Mouse (Mus musculus): ENCODE results near the gene F11.

The F11 gene

DNA sequence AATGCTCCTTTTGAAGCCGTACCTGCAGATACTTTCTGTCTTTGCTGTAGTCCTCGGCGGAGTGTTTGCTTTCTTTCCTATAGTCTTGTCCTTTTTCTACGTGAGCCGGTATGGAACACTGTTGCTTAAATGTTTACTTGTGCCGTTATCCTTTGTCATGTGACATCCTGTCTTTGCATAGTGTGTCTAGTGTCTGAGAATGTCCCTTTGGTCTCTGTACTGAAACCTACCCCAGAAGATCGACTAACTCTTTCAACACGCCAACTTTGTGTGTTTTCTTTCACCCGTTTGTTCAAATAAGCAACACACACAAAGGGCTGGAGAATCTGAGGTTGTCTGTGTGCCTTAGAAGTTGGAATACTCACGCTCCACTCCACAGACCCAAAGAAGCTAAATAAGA lies at the start of gene F11:
TSS of gene F11 (minus strand) at position 112 of the 400 bp plus-strand sequence.
- no peak for DNase-seq (ENCODE audit: low read depth, low spot score)

DNA sequence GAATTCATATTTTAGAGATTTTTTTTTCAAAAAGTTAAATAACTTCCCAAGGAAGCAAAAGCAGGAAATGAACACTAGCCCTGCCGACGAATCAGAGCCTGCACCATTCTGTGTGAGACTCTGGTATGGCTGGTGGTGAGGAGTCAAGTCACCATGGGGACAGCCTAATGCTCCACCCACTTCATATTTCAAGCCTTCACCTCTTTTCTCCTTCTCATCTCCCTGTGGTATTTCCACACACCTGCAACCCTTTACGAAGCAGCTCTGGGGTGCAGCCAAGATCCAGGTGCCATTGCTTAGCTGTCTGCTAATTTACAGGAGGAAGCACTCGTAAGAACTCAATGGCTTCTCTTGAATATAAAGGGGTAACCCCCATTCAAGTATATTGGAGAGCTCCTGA lies 49.1 kb upstream of the F11 start:
- no peak for DNase-seq (ENCODE audit: low read depth, low spot score)

DNA sequence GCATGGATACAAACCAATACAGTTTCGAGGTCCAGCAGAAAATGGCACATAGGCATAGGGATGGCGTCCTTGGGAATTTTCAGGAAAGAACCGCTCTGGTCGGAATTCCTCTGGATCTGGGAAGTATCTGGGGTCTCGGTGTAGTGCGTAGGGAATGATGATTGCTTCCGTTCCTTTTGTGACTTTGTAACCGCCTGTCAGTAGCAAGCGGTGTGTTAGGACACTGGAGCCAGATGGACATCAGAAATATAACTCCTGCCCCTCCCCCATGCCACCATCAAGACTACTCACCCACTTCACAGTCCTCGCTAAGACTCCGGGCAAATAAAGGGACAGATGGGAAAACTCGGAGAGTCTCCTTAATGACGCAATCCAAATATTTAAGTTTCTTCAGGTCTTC lies 46.5 kb upstream of the F11 start, which contains the start of gene Gm45753:
TSS of gene Gm45753 (minus strand) at position 101 of the 400 bp plus-strand sequence.
- DNase-seq (ENCODE audit: low read depth, low spot score): no peak

DNA sequence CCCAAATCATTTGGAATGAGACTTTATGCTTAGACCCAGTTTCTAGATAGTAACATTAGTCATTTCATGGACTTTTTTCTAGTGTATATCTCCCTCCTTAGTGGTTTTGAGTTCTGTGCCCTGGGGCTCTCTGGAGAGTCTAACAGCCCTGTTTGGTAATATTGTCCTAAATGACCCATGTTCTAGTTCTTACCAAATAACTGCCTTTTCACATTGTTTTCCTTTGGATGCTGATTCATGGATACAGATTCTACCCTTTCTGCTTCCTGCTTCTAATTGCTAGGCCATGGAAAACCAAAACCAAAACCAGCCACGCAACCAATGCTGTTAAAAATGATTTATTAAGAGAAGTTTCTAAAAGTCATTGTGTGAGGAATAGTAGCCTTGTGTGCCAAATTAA lies 43.6 kb upstream of the F11 start:
- DNase-seq (ENCODE audit: low read depth, low spot score): no peak

DNA sequence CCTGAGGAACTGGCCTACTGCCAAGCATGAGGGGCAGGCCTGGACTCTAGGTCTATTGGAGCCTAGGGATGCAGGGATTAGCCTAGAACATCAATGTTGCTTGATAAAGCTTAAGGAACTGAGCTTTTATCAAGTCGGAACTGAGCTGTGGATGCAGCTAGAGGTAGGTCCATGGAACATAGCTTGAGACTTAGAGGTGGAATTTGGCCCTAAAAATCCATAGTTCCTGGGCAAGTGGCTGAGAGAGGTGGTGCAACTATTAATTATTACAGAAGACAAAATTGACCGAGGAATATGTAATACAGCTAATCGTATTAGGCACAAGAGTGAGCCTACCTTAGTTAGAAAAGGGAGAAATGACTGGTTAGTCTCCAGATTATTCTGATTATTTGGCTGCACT lies 42.5 kb upstream of the F11 start:
- DNase-seq (ENCODE audit: low read depth, low spot score): no peak

DNA sequence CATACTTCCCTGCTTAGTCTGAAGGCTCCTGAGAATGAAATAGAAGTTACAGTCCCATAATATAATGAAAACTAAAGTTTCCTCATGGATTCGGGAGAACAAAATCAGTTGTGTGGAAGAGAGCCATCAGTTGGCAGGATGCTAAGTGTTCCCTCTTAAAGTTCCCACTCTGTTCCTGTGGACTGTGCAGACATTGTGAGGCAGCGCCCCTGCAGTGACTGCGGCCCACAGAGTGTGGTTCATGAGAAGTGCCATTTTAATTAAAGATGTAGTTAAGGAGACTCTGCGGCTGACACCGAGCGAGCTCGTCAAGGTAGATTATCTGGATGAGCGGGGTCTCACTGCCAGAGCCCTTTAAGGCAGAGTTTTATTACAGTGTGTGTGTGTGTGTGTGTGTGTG lies 40.6 kb upstream of the F11 start:
- DNase-seq (ENCODE audit: low read depth, low spot score): no peak

DNA sequence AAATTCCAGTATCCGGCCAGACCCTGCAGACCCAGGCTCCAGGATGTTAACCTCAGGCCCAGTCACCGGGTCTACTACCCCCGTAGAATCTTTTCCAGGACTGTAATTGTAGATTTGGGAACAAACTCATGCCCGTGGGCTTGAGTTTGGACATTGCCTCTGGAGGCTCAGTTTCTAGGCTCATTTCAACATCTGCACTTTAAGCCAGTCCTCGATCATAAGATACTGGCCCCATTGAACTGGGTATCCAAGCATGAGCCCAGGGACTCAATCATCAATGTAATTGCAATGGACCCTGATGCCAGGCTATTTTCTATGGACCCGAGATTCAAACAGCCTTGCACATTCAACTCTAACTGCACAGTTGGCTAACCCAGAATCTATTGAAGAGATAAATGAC lies 33.4 kb upstream of the F11 start:
- no peak for DNase-seq (ENCODE audit: low read depth, low spot score)

DNA sequence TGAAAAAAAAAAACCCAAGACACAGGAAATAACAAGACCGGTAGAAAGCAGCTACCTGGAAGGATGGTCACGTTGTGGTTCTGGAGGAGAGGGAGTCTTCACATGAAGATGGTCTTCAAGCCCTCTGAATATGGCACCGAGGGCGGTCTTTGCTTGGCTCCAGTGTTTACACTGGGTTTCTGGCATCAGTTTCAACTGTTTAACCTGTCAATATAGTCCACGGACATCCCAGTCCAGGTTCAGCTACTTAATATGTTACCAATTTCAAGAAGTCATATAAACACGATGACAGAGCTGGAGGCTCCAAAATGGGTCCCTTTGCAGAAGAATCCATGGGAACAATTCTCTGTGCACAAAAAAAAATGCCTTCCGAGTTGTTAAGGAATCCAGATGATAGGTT lies 32.9 kb upstream of the F11 start, which contains the start of gene Klkb1:
TSS of gene Klkb1 (minus strand) at position 173 of the 400 bp plus-strand sequence.
- no peak for DNase-seq (ENCODE audit: low read depth, low spot score)

DNA sequence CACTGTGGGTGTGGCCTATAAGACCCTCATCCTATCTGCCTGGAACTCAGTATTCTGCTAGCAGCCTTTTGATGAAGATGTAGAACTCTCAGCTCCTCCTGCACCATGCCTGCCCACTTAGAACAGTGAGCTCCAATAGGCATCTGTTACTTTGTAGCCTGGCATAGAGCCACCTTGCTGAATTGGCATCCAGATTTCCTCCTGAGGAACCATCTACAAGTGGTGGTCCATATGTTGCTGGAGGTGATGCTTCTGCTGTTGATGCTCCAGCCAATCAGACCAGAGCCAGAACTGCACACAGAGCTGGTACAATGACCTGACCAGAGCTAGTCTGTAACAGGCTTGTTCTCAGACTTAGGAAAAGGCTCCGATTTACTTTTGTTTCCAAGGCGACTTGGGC lies 30.0 kb upstream of the F11 start:
- DNase-seq (ENCODE audit: low read depth, low spot score): no peak

DNA sequence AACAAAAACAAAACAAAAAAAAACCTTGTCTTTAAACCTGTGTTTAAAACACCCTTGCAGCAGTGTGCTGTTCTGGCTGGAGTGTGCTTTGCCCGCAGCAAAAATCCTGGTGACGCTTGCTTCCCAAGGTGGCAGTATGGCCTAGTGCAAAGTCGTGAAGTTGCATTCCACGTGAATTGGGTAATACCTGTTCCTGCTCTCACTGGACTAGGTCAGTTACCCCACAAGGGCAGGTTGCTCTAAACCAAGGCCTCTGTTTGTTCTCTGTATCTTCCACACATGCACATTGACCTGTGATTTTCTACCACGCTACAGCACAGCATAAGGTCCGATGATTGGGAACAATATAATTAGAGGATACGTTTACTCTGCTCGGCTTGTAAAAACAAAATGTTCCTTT lies 19.8 kb upstream of the F11 start:
- no peak for DNase-seq (ENCODE audit: low read depth, low spot score)

DNA sequence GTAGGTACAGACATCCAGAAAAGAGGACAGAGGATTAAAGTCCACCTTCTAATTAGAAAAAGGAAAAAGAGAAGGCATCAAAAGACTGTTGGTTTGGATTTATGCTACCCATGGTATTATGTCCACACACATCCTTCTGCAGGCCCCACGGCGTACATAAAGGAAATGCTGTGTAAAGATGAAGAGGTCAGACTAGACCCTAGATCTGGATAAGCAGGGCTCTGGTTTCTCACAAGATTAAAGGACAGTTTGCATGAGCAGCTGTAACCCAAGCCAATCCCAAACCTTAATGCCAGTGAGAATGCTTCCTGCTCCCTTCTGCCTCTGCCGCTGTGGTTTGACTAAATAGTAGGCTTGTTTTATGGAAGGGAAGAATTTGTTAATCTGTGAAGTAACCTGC lies 15.6 kb upstream of the F11 start:
- no peak for DNase-seq (ENCODE audit: low read depth, low spot score)

DNA sequence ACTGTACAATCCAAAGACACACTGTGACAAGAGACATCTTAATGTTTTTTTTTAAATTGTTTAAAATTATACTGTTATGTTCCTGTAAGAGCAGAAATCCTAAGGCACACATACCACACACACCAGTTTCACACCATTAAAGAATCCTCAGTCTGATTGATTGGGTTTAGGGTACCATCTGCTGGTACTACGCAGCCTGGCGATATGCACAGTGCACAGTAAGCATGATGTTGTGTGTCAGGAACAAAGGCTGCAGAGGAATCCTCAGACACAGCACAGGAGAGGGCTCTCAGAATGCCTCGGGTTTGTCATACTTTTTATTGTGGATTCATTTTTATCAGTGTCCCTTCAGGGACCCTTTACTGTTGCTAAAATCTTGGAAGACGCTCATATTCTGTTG lies 12.5 kb upstream of the F11 start:
- DNase-seq (ENCODE audit: low read depth, low spot score): no peak

DNA sequence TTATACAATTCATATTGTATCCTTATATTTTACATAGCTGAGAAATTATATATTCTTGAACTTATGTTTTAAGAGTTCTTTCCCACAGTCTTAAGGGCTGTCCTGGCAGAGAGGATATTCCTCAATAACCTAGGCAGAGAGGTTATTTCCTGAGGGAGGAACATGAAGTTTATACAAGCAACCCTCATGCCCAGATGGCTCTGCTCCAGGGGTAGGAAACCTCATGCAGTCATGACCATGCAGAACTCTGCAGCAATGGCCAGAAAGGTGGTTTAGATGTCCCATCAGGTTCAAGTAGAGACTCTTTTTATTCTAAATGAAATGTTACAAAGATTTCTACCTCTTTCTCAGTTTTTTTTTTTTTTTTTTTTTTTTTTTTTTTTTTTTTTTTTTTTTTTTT lies 7.2 kb upstream of the F11 start:
- DNase-seq (ENCODE audit: low read depth, low spot score): no peak

DNA sequence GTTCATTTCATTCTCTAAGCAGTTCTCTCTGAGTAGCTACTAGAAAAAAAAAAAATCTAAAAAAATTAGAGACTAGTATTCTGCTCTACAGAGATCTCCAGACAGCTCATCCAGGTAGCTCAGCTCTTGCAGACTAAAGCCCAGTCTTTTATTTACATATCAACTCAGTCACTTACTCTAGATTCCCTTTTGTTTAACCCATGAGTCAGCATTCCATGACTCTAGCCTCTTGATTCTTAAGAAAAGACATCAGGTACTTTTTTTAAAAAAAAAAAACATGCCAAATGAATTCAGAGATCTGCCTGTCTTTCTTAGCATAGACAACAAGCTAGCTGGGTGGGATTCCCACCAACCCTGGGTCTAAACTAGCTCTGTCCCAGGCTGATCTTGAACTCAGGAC lies 6.7 kb upstream of the F11 start:
- DNase-seq (ENCODE audit: low read depth, low spot score): no peak

DNA sequence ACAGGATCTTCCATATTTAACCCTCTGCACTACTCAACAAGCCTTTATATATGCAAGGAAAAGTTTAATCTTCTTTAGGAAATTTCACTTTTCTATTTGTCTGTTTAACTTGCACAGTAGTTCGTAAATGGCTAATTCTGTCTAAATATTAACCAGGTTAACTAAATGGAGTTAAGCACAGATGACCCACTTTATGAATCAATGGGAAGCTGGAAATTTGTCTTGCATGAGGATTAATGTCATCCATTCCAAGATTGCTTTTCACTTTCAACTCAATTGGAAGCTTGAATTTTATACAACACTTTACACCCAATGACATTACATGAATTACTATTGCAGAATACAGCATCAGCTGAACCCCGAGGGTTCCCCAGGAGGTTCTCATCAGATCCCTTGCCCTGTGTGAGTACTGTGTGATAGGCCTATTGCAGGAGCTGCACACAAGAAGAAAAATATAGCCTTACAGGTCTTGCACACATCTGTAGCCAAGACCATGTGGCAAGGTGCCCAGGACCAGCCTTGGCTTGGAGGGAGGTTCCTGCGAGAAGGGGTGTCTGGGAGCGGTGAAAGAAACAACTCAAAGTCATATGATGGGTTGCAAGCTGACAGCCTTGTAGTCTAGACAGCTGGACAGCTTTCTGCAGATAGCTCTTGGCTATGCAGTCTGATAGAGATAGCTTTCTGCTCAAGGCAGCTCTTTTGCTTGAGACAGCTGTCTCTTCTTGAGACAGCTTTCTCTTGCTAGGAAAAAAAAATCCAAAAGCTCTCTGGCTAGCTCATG lies 6.0 kb upstream of the F11 start:
- no peak for DNase-seq (ENCODE audit: low read depth, low spot score)

DNA sequence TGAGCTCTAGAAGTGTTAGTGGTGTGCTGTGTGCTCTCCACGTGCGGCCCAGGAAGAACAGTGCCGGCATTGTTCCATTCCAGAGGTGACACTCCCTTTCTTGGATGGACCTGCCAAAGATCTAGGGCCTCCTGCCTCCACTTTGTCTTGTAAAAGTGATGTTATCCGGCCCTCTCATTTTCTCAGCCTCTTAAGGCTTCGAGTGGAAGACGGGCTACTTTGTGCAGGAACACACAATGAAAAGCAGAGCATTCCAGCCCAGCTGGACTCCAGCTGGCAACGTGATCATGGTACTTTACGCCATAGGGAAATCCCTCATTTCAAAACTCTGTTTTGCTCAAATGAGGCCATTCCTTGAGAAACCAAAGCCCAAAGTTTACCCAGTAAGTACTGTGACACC lies 5.2 kb upstream of the F11 start:
- DNase-seq (ENCODE audit: low read depth, low spot score): no peak

DNA sequence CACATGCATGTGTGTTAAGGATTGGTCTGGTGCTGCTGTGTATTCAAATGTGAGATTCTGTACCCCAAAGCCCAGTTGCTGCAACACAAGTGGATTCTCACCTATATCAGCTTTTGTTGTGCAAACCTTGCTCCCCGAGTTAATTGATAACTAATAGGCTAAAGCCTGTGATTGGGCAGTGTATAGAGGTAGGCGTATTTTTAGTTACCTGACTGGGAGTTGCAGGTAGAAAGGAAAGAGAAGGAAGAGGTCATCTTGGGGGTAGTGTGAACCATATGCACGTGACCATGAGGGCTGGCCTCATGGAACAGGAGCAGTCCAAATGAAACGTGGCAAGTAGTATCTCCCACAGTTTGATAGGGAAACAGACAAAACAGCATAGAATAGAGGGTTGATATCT lies 3.1 kb upstream of the F11 start:
- DNase-seq (ENCODE audit: low read depth, low spot score): no peak

DNA sequence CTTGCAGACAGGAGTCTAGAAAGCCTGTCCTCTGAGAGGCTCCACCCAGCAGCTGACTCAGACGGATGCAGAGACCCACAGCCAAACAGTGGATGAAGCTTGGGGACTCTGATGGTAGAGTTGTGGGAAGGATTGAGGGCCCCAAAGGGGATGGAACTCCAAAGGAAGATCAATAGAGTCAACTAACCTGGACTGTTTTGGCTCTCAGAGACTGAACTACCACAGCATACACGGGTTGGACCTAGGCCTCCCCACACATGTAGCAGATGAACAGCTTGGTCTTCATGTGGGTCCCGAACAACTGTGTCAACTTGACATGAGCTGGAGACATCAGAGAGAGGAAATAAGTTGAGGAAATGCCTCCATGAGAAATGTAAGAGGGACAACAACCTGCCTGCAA lies 1.0 kb upstream of the F11 start:
- DNase-seq (ENCODE audit: low read depth, low spot score): no peak

DNA sequence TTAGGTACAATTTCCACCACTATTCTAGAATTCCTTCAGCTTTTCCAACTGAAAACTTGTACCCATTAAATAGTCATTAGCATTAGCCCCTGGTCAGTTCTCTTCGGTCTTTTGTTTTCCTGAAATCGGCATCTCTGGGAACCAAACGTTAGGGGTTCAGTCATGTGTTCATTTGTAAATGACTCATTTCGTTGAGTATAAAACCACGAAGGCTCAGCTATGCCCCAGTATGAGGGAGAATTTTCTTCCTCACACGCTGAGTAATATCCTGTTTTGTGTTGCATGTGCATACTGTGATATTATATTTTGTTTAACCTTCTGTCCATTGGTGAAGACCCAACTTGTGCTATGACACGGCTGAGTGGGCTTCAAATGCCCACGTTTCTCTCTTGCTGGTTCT lies 3.4 kb downstream of the F11 start:
- no peak for DNase-seq (ENCODE audit: low read depth, low spot score)

DNA sequence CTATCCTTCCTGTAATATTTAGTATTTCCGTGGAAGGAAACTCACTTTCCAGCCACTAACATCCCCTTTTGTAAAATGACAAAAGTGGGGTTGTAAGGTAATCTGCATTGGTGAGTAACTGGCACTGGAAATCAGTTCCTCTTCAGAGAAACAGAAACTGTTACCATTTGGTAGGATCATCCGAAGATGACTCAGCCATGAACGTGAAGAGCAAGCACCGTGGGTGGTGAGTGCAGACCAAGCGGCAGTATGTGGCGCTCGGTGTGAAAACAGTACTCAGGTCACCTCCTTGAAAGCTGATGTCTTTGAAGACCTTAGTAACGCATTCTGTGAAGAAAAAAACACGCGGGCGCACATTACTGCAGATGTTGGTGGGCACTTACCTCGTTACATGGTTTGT lies 6.8 kb downstream of the F11 start:
- no peak for DNase-seq (ENCODE audit: low read depth, low spot score)

DNA sequence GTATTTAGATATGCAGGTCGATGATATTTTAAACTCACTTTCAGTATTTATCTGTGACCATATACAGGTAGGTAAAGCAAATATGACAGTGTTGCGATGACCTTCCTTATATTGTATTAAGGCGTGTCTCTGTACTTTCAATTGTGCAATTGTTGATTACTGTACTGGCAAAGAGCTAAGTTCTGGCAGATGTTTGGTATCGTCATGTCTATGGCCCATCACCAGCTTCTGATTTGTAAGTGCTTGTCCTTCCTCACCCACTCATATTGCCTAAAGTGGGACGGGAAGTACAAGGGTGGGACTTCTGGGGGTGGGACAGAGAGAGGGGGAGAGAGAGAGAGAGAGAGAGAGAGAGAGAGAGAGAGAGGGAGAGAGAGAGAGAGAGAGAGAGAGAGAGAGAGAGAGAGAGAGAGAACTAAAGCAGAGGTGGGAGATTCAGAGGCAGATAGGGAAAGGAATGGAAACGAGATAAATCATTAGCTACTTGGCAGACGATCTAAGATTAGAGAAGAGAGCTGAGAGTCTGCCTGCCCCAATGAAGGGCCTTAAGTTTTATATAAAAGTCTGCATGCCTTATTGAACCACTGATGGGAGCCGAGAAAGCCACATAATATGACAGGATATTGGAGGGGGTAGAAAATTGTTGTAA lies 7.5 kb downstream of the F11 start:
- DNase-seq (ENCODE audit: low read depth, low spot score): no peak

DNA sequence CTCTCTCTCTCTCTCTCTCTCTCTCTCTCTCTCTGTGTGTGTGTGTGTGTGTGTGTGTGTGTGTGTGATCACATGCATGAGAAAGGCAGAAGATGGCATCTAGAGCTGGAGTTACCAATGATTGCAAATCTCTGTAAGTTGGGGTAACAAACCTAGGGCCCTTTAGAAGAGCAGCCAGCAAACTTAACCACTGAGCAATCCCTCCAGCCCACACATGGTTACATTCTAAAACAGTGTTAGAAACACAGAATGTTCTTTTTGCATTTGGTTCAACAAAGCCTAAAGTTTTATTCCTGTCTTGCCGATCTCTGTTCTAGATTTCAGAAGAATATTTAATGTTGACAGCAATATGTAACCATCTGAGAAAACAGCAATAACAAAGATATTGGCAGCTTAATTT lies 8.2 kb downstream of the F11 start:
- no peak for DNase-seq (ENCODE audit: low read depth, low spot score)

DNA sequence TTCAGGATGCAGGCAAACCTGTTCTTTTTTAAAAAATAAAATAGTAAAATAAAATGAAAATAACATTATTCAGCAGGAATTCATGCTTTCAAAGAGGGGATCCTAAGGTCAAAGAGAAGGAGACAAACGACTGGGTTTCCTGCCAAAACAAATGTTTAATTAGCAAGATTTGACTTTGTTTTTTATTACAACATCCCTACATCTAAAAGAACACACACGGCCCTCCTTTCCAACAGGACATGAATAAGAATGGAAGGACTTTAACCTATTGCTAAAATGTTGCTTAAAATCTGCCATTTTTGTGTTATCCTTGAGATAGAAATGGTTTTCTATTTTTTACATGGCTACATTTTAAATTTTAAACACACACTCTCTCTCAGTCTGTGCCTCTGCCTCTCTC lies 8.7 kb downstream of the F11 start:
- DNase-seq (ENCODE audit: low read depth, low spot score): no peak

DNA sequence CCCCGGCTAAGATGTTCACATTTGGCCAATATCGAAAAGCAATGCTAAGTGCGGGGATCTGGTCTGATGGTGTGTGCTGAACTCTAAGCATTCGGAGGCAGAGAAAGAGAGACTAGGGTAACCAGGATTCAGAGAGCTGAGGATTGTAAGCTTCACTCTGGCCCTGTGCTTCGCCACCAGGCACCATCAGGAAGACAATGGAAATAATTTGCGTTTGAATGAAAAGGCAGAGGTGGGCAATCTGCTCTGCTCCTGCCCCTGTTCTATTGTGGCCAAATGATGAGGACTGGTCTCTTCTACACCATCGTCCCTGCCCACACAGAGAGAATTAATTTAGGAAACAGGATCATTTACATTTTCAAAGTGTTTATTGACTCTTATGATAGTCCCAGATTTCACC lies 15.5 kb downstream of the F11 start:
- DNase-seq (ENCODE audit: low read depth, low spot score): no peak

All from retina, adult 2 months (tissue).